Mouse (Mus musculus) ovary, adult 18-20 months (tissue): Measurements from ENCODE around the gene Rap2a.

ENCODE experiments used
- DNase-seq: peaks from one replicate; pipeline ENCODE4 v3.0.0; 2022; ENCODE audit warnings: low spot score, mixed read lengths

The Rap2a gene

GRCm38 (mm10) chr14:120542445-120542844 is 64.2 kb downstream of the Rap2a start:
- no peak for DNase-seq

DNA sequence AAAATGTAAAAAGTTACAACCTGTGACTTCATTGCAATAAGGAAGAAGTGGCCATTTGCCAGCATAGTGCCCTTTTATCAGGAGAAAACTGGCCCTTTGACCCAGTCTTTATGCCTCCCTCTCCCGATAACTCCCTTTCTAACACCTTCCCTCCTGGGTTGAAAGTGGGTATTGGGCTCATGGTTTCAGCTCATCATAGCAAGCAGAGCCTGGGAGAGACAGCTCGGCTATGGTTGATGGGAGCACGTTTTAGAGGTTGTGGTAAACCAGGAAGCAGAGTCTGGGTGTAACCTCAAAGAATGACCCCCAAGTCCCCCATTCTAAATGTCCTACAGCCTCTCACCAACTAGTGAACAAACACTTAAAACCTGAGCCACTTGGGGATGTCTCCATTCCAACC is 64.7 kb downstream of the Rap2a start:
- no peak for DNase-seq

DNA sequence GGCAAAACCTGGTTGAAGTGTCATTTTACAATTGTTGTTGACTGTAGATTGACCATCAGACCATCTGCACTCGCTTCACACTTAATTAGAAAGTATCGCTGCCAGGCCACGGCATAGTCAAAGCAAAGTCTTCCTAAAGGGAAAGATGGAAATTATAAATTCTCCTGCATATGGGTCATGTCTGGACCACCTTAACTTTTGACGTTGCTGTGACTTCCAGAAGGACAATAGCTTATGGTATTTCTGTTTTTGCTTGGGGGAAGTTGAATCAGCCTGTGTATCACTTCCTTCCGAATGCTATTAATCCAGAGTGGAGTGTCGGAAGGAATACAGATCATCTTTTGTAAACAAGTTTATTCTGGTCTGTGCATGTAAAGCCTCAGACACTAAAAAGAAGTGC is 65.6 kb downstream of the Rap2a start:
- no peak for DNase-seq

DNA sequence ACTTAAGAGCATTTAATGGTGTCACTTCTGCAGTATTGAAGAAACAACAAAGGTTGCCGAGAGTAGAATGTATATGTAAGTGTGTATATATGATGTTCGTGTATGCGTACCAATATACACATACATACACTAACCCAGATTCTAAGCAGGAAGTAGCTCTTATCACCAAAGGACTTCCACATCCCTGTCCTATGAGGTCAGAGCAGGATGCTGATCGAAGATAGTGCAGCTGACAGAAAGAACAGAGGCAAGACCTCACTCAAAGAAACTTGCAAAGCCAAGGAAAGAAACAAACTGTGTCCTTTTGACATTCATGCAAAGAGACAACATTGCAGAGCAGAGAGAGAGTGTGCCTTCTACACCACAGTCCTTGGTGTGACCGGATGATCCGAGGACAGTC is 66.3 kb downstream of the Rap2a start:
- DNase-seq, result no peak

DNA sequence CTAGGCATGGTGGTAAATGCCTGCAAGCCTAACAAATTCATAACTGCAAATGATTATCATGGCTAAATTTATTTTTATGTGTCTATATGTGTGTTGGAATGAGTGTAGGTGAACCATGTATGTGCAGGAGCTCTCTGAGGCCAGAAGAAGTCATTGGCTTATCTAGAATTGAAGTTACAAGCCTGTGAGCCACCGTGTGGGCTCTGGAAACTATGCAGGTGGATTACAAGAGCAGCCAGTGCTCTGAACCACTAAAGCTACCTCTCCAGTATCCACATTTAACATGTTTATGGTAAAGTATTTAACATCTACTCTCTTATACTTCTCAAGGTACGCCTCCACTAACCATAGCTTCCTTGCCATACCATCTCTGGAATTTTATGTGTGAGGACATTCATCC is 66.7 kb downstream of the Rap2a start:
- no peak for DNase-seq
